In genomic region chr15:10470941-10471340, GRCm38 (mm10) we compare ENCODE assay signal across 8 mouse cellular contexts. TPM values are rescaled to one million over a fixed set of nuclear protein-coding genes. Genes with fewer than 3 reads are reported as not detected.
DNase-seq lines count a peak whose midpoint lies in the region; ATAC-seq and TF ChIP-seq lines count a peak whose summit lies in the region.

No protein-coding gene starts in this region.

- no peak for TF ChIP-seq CTCF in liver, adult 2 months (IDR thresholded peaks at IDR 0.05; ENCODE audit: low read depth, low read length)
- TF ChIP-seq CTCF in intestine, postnatal 0 days (IDR thresholded peaks at IDR 0.05; ENCODE audit: low read depth) = no peak

- peak overlapping the region; percentile 99; the same call in 1 of the 2 replicates for H3K4me3 ChIP-seq in liver, adult 2 months (ENCODE audit: insufficient read depth, low read depth, low read length)
- peak overlapping the region; percentile 86 for H3K4me3 ChIP-seq in embryonic facial prominence, embryonic 12.5 days
- H3K4me3 ChIP-seq in intestine, postnatal 0 days (ENCODE audit: low read depth, low read length) = peak overlapping the region; percentile 85
- peak overlapping the region; percentile 91 for H3K4me3 ChIP-seq in neural tube, embryonic 14.5 days (ENCODE audit: low read depth, low read length)

- H3K4me2 ChIP-seq in embryonic facial prominence, embryonic 12.5 days (replicated peaks) = peak overlapping the region; percentile 90
- peak overlapping the region; percentile 93 for H3K4me2 ChIP-seq in intestine, postnatal 0 days (replicated peaks; ENCODE audit: low read depth)
- H3K4me2 ChIP-seq in neural tube, embryonic 14.5 days (ENCODE audit: low read depth, low read length) = peak overlapping the region; percentile 86

- H3K27ac ChIP-seq in liver, adult 2 months (replicated peaks; ENCODE audit: insufficient read depth, low read depth, low read length) = no peak overlapping the region
- no peak overlapping the region for H3K27ac ChIP-seq in embryonic facial prominence, embryonic 12.5 days
- peak overlapping the region; percentile 87; the same call in 1 of the 2 replicates for H3K27ac ChIP-seq in intestine, postnatal 0 days (ENCODE audit: low read depth, low read length)
- no peak overlapping the region for H3K27ac ChIP-seq in neural tube, embryonic 14.5 days (ENCODE audit: low read depth, low read length)

- H3K4me1 ChIP-seq in liver, adult 2 months (ENCODE audit: control insufficient read depth, insufficient read depth, low read length) = peaks cover 2% of the 10 kb centered on the region; the same call in 1 of the 2 replicates
- H3K4me1 ChIP-seq in embryonic facial prominence, embryonic 12.5 days = peaks cover 4% of the 10 kb centered on the region; the same call in 1 of the 2 replicates
- H3K4me1 ChIP-seq in intestine, postnatal 0 days (replicated peaks; ENCODE audit: control insufficient read depth, insufficient read depth, low read length) = 0 out of 2 replicates have a peak, but pooled peaks cover 3% of the 10 kb centered on the region
- peaks cover 10% of the 10 kb centered on the region for H3K4me1 ChIP-seq in neural tube, embryonic 14.5 days (ENCODE audit: control insufficient read depth, insufficient read depth, low read length)

- peaks cover 24% of the 10 kb centered on the region for H3K79me2 ChIP-seq in liver, adult 2 months (ENCODE audit: control insufficient read depth, insufficient read depth, low read length)

- H3K9me3 ChIP-seq in embryonic facial prominence, embryonic 12.5 days = no peaks in the 10 kb centered on the region
- H3K9me3 ChIP-seq in intestine, postnatal 0 days (ENCODE audit: control insufficient read depth) = no peaks in the 10 kb centered on the region
- no peaks in the 10 kb centered on the region for H3K9me3 ChIP-seq in neural tube, embryonic 14.5 days (ENCODE audit: control insufficient read depth, low read length)

- no peak overlapping the region; the same call in 1 of the 2 replicates for H3K9ac ChIP-seq in liver, adult 2 months (ENCODE audit: low read depth, low read length)
- H3K9ac ChIP-seq in embryonic facial prominence, embryonic 12.5 days = peak overlapping the region; percentile 51; the same call in 1 of the 2 replicates
- peak overlapping the region; percentile 82 for H3K9ac ChIP-seq in intestine, postnatal 0 days (ENCODE audit: low read depth, low read length)
- H3K9ac ChIP-seq in neural tube, embryonic 14.5 days (replicated peaks; ENCODE audit: low read depth, low read length) = no peak overlapping the region

- H3K36me3 ChIP-seq in liver, adult 2 months (ENCODE audit: control insufficient read depth, insufficient read depth, low read length) = peaks cover 11% of the 10 kb centered on the region
- peaks cover 9% of the 10 kb centered on the region for H3K36me3 ChIP-seq in embryonic facial prominence, embryonic 12.5 days
- H3K36me3 ChIP-seq in intestine, postnatal 0 days (ENCODE audit: control insufficient read depth, insufficient read depth) = peaks cover 9% of the 10 kb centered on the region
- peaks cover 9% of the 10 kb centered on the region; the same call in 1 of the 2 replicates for H3K36me3 ChIP-seq in neural tube, embryonic 14.5 days (ENCODE audit: control insufficient read depth, insufficient read depth, low read length)

- WGBS in liver, adult 2 months = 17% methylated on average over 3 of the region's 3 CpGs
- WGBS in embryonic facial prominence, embryonic 12.5 days = 16% methylated on average over 3 of the region's 3 CpGs
- WGBS in intestine, postnatal 0 days = 11% methylated on average over 3 of the region's 3 CpGs
- 12% methylated on average over 3 of the region's 3 CpGs for WGBS in neural tube, embryonic 14.5 days

- ATAC-seq in embryonic facial prominence, embryonic 12.5 days (ENCODE audit: insufficient number of reproducible peaks, insufficient read depth, low FRiP score, low TSS enrichment) = no peak
- no peak for ATAC-seq in intestine, postnatal 0 days
- ATAC-seq in neural tube, embryonic 14.5 days (ENCODE audit: low read depth) = peak; percentile 32

- DNase-seq in liver, adult 2 months (ENCODE audit: extremely low read depth, low read depth, low spot score) = no peak
- DNase-seq in liver = no peak
- no peak for DNase-seq in cerebellum, adult 9-10 months
- no peak for DNase-seq in cerebellum, adult 11-12 months
- DNase-seq in embryo, embryonic 10 days (ENCODE audit: low spot score) = no peak

- TF ChIP-seq POLR2A in liver, adult 2 months (IDR thresholded peaks at IDR 0.05; ENCODE audit: extremely low read depth, insufficient read depth, low read length) = no peak

- no peaks in the 10 kb centered on the region for H3K27me3 ChIP-seq in liver, adult 2 months (ENCODE audit: control insufficient read depth, insufficient read depth, low read length)
- H3K27me3 ChIP-seq in embryonic facial prominence, embryonic 12.5 days = no peaks in the 10 kb centered on the region
- no peaks in the 10 kb centered on the region for H3K27me3 ChIP-seq in intestine, postnatal 0 days (replicated peaks; ENCODE audit: control insufficient read depth, insufficient read depth, low read length)
- peaks cover 4% of the 10 kb centered on the region; the same call in 1 of the 2 replicates for H3K27me3 ChIP-seq in neural tube, embryonic 14.5 days (ENCODE audit: control insufficient read depth, insufficient read depth, low read length)

RNA-seq across cellular contexts. Expression of gene Dnajc21, which starts 0.6 kb away (rescaled TPM):
- 6.8 and 7.6 TPM in 2 replicates for total RNA-seq in liver, adult 2 months (2014; rRNA removed)
- 0.76 and 1.3 TPM in 2 replicates for polyA plus RNA-seq in liver, adult 2 months (2012; rRNA removed)
- polyA plus RNA-seq in embryonic facial prominence, embryonic 12.5 days (2016; fragmentation: Nextera tagmentation; extraction: Ambion mirVana) = 16.1 and 16.9 TPM in 2 replicates
- 9.3 and 10.4 TPM in 2 replicates for polyA plus RNA-seq in intestine, postnatal 0 days (2015; fragmentation: Nextera tagmentation; extraction: Ambion mirVana)
- polyA plus RNA-seq in neural tube, embryonic 14.5 days (2014; fragmentation: Nextera tagmentation; extraction: Ambion mirVana) = 14.3 and 14.4 TPM in 2 replicates

RNA-seq across cellular contexts. Expression of gene Brix1, which starts 14.8 kb away (rescaled TPM):
- total RNA-seq in liver, adult 2 months (2014; rRNA removed) = 6.8 and 8.0 TPM in 2 replicates
- polyA plus RNA-seq in liver, adult 2 months (2012; rRNA removed) = 1.4 and 1.6 TPM in 2 replicates
- polyA plus RNA-seq in embryonic facial prominence, embryonic 12.5 days (2016; fragmentation: Nextera tagmentation; extraction: Ambion mirVana) = 114 and 126 TPM in 2 replicates
- polyA plus RNA-seq in intestine, postnatal 0 days (2015; fragmentation: Nextera tagmentation; extraction: Ambion mirVana) = 65.4 TPM in 2 replicates
- polyA plus RNA-seq in neural tube, embryonic 14.5 days (2014; fragmentation: Nextera tagmentation; extraction: Ambion mirVana) = 56.5 and 68.1 TPM in 2 replicates

RNA-seq across cellular contexts. Expression of gene Rad1, which starts 14.9 kb away (rescaled TPM):
- total RNA-seq in liver, adult 2 months (2014; rRNA removed) = 4.3 and 6.6 TPM in 2 replicates
- 3.7 and 4.6 TPM in 2 replicates for polyA plus RNA-seq in liver, adult 2 months (2012; rRNA removed)
- 41.1 and 41.7 TPM in 2 replicates for polyA plus RNA-seq in embryonic facial prominence, embryonic 12.5 days (2016; fragmentation: Nextera tagmentation; extraction: Ambion mirVana)
- polyA plus RNA-seq in intestine, postnatal 0 days (2015; fragmentation: Nextera tagmentation; extraction: Ambion mirVana) = 10.6 and 13.1 TPM in 2 replicates
- polyA plus RNA-seq in neural tube, embryonic 14.5 days (2014; fragmentation: Nextera tagmentation; extraction: Ambion mirVana) = 19.7 and 21.5 TPM in 2 replicates

Comparison
In these comparisons a context has a peak if more than half of its experiments do, and no peak if none do; other contexts are left out.
1. H3K9ac ChIP-seq: peak in embryonic facial prominence, embryonic 12.5 days (single experiment) and intestine, postnatal 0 days (single experiment); none in liver, adult 2 months (single experiment) and neural tube, embryonic 14.5 days (single experiment).
2. RNA of gene Brix1, which starts 14.8 kb away (polyA plus RNA-seq): 114 to 126 TPM in embryonic facial prominence, embryonic 12.5 days, 65.4 TPM in intestine, postnatal 0 days and 56.5 to 68.1 TPM in neural tube, embryonic 14.5 days; 1.4 to 1.6 TPM in liver, adult 2 months; every median in the first group is over 10 times any median in the second.
3. Peak in every context shown above with its lines, with median percentiles within 50 percentile points of each other: H3K4me3 ChIP-seq and H3K4me2 ChIP-seq.